Mouse (Mus musculus) midbrain, embryonic 10.5 days (tissue): ENCODE results near the gene Mxra7. TPM values are rescaled to one million over a fixed set of nuclear protein-coding genes. Genes with fewer than 3 reads are reported as not detected.

Experiments used
- DNase-seq: peaks from one replicate; pipeline ENCODE4 v3.0.0-alpha.2; 2017; ENCODE audit warnings: low spot score
- H3K27ac ChIP-seq: fragments of 300-500 bp; sonication (generic); replicated peaks from 2 replicates; pipeline ENCODE4 v1.5.1; 2016; ENCODE audit warnings: mild to moderate bottlenecking
- H3K27me3 ChIP-seq: fragments of 300-500 bp; sonication (generic); 2 replicates; pipeline ENCODE4 v1.6.1; 2016; ENCODE audit warnings: low read depth, mild to moderate bottlenecking; ENCODE audit not compliant: poor library complexity, severe bottlenecking
- H3K36me3 ChIP-seq: fragments of 300-500 bp; sonication (generic); 2 replicates; pipeline ENCODE4 v1.6.1; 2016; ENCODE audit warnings: mild to moderate bottlenecking, moderate library complexity
- H3K4me1 ChIP-seq: fragments of 300-500 bp; sonication (generic); 2 replicates; pipeline ENCODE4 v1.6.1; 2016
- H3K4me3 ChIP-seq: fragments of 300-500 bp; sonication (generic); 2 replicates; pipeline ENCODE4 v1.5.1; 2016; ENCODE audit warnings: mild to moderate bottlenecking, moderate library complexity
- H3K9me3 ChIP-seq: fragments of 300-500 bp; sonication (generic); replicated peaks from 2 replicates; pipeline ENCODE4 v1.6.1; 2016; ENCODE audit warnings: mild to moderate bottlenecking
- WGBS: fragments of 180-500 bp; shearing (Covaris S2); methylation state at CpG from one replicate; pipeline ENCODE4 v1.1.7; 2016; 5-methylcytosine and 5-hydroxymethylcytosine counted together
- polyA plus RNA-seq: library from polyadenylated mRNA; unstranded; fragments of >200 nt; fragmentation: Nextera tagmentation; extraction: Ambion mirVana; gene quantifications from 2 replicates; pipeline ENCODE4 v1.2.1, GENCODE M21; 2016

Gene Mxra7
- polyA plus RNA-seq, 1 experiment from 2014 or later: 29.1 TPM

GRCm38 (mm10) chr11:116784221-116784620 lies 43.6 kb downstream of the Mxra7 start:
- Histone ChIP-seq H3K36me3 (no peaks in the 10 kb centered on the region), H3K4me3 (no peak overlapping the region), H3K9me3 (0 out of 2 replicates have a peak, but pooled peaks cover 3% of the 10 kb centered on the region), H3K27ac (no peak overlapping the region), H3K27me3 (no peaks in the 10 kb centered on the region), H3K4me1 (no peaks in the 10 kb centered on the region)
- no peak for DNase-seq
- WGBS: 92% methylated on average over 10 of the region's 10 CpGs

- H3K36me3 ChIP-seq: no peaks in the 10 kb centered on the region
- no peak for DNase-seq
- 87% methylated on average over 9 of the region's 9 CpGs for WGBS
- no peaks in the 10 kb centered on the region for H3K27me3 ChIP-seq
- 0 out of 2 replicates have a peak, but pooled peaks cover 3% of the 10 kb centered on the region for H3K9me3 ChIP-seq
- no peak overlapping the region for H3K27ac ChIP-seq
- no peak overlapping the region for H3K4me3 ChIP-seq
- no peaks in the 10 kb centered on the region for H3K4me1 ChIP-seq
These were observed 45.1 kb downstream of the Mxra7 start for GRCm38 (mm10) chr11:116782737-116783145.

GRCm38 (mm10) chr11:116775407-116775806 lies 52.4 kb downstream of the Mxra7 start, which contains the start of gene St6galnac1:
St6galnac1 (minus strand) TSS chr11:116775507.
- 82% methylated on average over 7 of the region's 7 CpGs for WGBS

GRCm38 (mm10) chr11:116773205-116773604 lies 54.6 kb downstream of the Mxra7 start:
- Histone ChIP-seq H3K27ac (no peak overlapping the region), H3K9me3 (no peaks in the 10 kb centered on the region), H3K27me3 (no peaks in the 10 kb centered on the region), H3K36me3 (no peaks in the 10 kb centered on the region), H3K4me3 (no peak overlapping the region), H3K4me1 (no peaks in the 10 kb centered on the region)
- WGBS: 73% methylated on average over 2 of the region's 2 CpGs
- no peak for DNase-seq

More at GRCm38 (mm10) chr11:116775407-116775806, 52.4 kb downstream of the Mxra7 start, which contains the start of gene St6galnac1:
- H3K36me3 ChIP-seq: no peaks in the 10 kb centered on the region
- no peaks in the 10 kb centered on the region for H3K4me1 ChIP-seq
- no peak for DNase-seq
- no peak within 1 kb of the TSS for H3K4me3 ChIP-seq
- H3K27ac ChIP-seq: no peak within 1 kb of the TSS
- no peaks in the 10 kb centered on the region for H3K27me3 ChIP-seq
- H3K9me3 ChIP-seq: no peaks in the 10 kb centered on the region

- Histone ChIP-seq H3K27me3 (no peaks in the 10 kb centered on the region), H3K4me3 (no peak overlapping the region), H3K36me3 (no peaks in the 10 kb centered on the region), H3K27ac (no peak overlapping the region), H3K9me3 (no peaks in the 10 kb centered on the region), H3K4me1 (no peaks in the 10 kb centered on the region)
- no peak for DNase-seq
- WGBS: 90% methylated on average over 5 of the region's 5 CpGs
These were observed 58.0 kb downstream of the Mxra7 start for GRCm38 (mm10) chr11:116769873-116770272.

GRCm38 (mm10) chr11:116764946-116765345 lies 62.9 kb downstream of the Mxra7 start:
- DNase-seq: no peak
- no peak overlapping the region for H3K27ac ChIP-seq
- H3K36me3 ChIP-seq: no peaks in the 10 kb centered on the region
- H3K9me3 ChIP-seq: no peaks in the 10 kb centered on the region
- H3K4me1 ChIP-seq: no peaks in the 10 kb centered on the region
- 89% methylated on average over 2 of the region's 2 CpGs for WGBS
- no peaks in the 10 kb centered on the region for H3K27me3 ChIP-seq
- no peak overlapping the region for H3K4me3 ChIP-seq

- Histone ChIP-seq H3K27ac (no peak overlapping the region), H3K4me3 (no peak overlapping the region), H3K9me3 (no peaks in the 10 kb centered on the region), H3K36me3 (no peaks in the 10 kb centered on the region), H3K4me1 (no peaks in the 10 kb centered on the region), H3K27me3 (no peaks in the 10 kb centered on the region)
- WGBS: 93% methylated on average over 7 of the region's 7 CpGs
- no peak for DNase-seq
These were observed 63.5 kb downstream of the Mxra7 start for GRCm38 (mm10) chr11:116764346-116764745.

- Histone ChIP-seq H3K9me3 (0 out of 2 replicates have a peak, but pooled peaks cover 3% of the 10 kb centered on the region), H3K27ac (no peak overlapping the region), H3K36me3 (no peaks in the 10 kb centered on the region), H3K4me1 (no peaks in the 10 kb centered on the region), H3K27me3 (no peaks in the 10 kb centered on the region), H3K4me3 (no peak overlapping the region)
- no peak for DNase-seq
- WGBS: 88% methylated on average over 4 of the region's 4 CpGs
These were observed 72.7 kb downstream of the Mxra7 start for GRCm38 (mm10) chr11:116755191-116755590.

GRCm38 (mm10) chr11:116753674-116754470 lies 74.0 kb downstream of the Mxra7 start:
- Histone ChIP-seq H3K4me1 (no peaks in the 10 kb centered on the region), H3K27ac (no peak overlapping the region), H3K36me3 (no peaks in the 10 kb centered on the region), H3K4me3 (no peak overlapping the region), H3K9me3 (0 out of 2 replicates have a peak, but pooled peaks cover under 1% of the 10 kb centered on the region), H3K27me3 (no peaks in the 10 kb centered on the region)
- 85% methylated on average over 5 of the region's 5 CpGs for WGBS
- DNase-seq: no peak

Other genes with a start within 250 kb of the Mxra7 start
- gene Ube2o, start 246.6 kb downstream of the Mxra7 start, polyA plus RNA-seq: 8.3 and 8.7 TPM in 2 replicates
- gene Aanat, start 241.6 kb downstream of the Mxra7 start, polyA plus RNA-seq: not detected in 2 replicates
- gene Rhbdf2, start 201.0 kb downstream of the Mxra7 start, polyA plus RNA-seq: 2.5 and 3.3 TPM in 2 replicates
- 0.65 and 0.77 TPM in 2 replicates for gene Prcd, start 174.5 kb downstream of the Mxra7 start, polyA plus RNA-seq
- 2.5 and 2.8 TPM in 2 replicates for gene Cygb, start 173.7 kb downstream of the Mxra7 start, polyA plus RNA-seq
- gene St6galnac1, start 52.5 kb downstream of the Mxra7 start, polyA plus RNA-seq: not detected in 2 replicates
- 68.5 and 70.3 TPM in 2 replicates for gene Mettl23, start 15.2 kb upstream of the Mxra7 start, polyA plus RNA-seq
- gene Jmjd6, start 15.4 kb upstream of the Mxra7 start, polyA plus RNA-seq: 92.5 and 102 TPM in 2 replicates
- 27.9 and 31.7 TPM in 2 replicates for gene Mfsd11, start 24.4 kb upstream of the Mxra7 start, polyA plus RNA-seq
- 852 and 895 TPM in 2 replicates for gene Srsf2, start 25.0 kb upstream of the Mxra7 start, polyA plus RNA-seq
- gene Mgat5b, start 90.8 kb upstream of the Mxra7 start, polyA plus RNA-seq: 5.5 and 9.5 TPM in 2 replicates